Mouse (Mus musculus) hindbrain, postnatal 0 days (tissue): Measurements from ENCODE around the gene Limch1. TPM values are rescaled to one million over a fixed set of nuclear protein-coding genes. Genes with fewer than 3 reads are reported as not detected.

Source experiments
- ATAC-seq: fragments of 200-750 bp; cut with Nextera tagmentation; 2 replicates; pipeline ENCODE4 v1.8.0; 2017; ENCODE audit warnings: mild to moderate bottlenecking, moderate TSS enrichment, moderate library complexity
- DNase-seq: peaks from one replicate; pipeline ENCODE4 v3.0.0-alpha.2; 2015; ENCODE audit warnings: low spot score
- H3K27ac ChIP-seq: fragments of 300-500 bp; sonication (generic); 2 replicates; pipeline ENCODE4 v1.5.1; 2014; ENCODE audit warnings: mild to moderate bottlenecking
- H3K27me3 ChIP-seq: fragments of 300-500 bp; sonication (generic); 2 replicates; pipeline ENCODE4 v1.6.1; 2014; ENCODE audit warnings: low read length, mixed read lengths; ENCODE audit not compliant: insufficient read depth
- H3K36me3 ChIP-seq: fragments of 300-500 bp; sonication (generic); 2 replicates; pipeline ENCODE4 v1.6.1; 2014; ENCODE audit warnings: low read length, mixed read lengths; ENCODE audit not compliant: insufficient read depth
- H3K4me1 ChIP-seq: fragments of 300-500 bp; sonication (generic); 2 replicates; pipeline ENCODE4 v1.6.1; 2014; ENCODE audit warnings: antibody characterized with exemption, low read length, mixed read lengths; ENCODE audit not compliant: insufficient read depth
- H3K4me2 ChIP-seq: fragments of 300-500 bp; sonication (generic); 2 replicates; pipeline ENCODE4 v1.6.1; 2014; ENCODE audit warnings: low read depth, mild to moderate bottlenecking, low read length, moderate library complexity, mixed read lengths
- H3K4me3 ChIP-seq: fragments of 300-500 bp; sonication (generic); 2 replicates; pipeline ENCODE4 v1.5.1; 2014; ENCODE audit warnings: low read length
- H3K9ac ChIP-seq: fragments of 300-500 bp; sonication (generic); replicated peaks from 2 replicates; pipeline ENCODE4 v1.6.1; 2014; ENCODE audit warnings: mild to moderate bottlenecking, low read length, moderate library complexity, mixed read lengths
- H3K9me3 ChIP-seq: fragments of 300-500 bp; sonication (generic); 2 replicates; pipeline ENCODE4 v1.6.1; 2016; ENCODE audit warnings: low read length, mixed read lengths
- CTCF ChIP-seq: IDR thresholded peaks from 2 replicates; pipeline ENCODE4 v1.5.1; 2016; ENCODE audit warnings: antibody characterized with exemption, control low read depth, low read depth
- WGBS: fragments of 180-500 bp; shearing (Covaris S2); extraction: QIAGEN DNeasy Blood & Tissue Kit; methylation state at CpG from one replicate; pipeline ENCODE4 v1.1.7; 2014; 5-methylcytosine and 5-hydroxymethylcytosine counted together
- polyA plus RNA-seq: library from polyadenylated mRNA; unstranded; fragments of >200 nt; fragmentation: Nextera tagmentation; extraction: Ambion mirVana; gene quantifications from 2 replicates; pipeline ENCODE4 v1.2.1, GENCODE M21; 2015
- total RNA-seq: library from RNA; depleted of rRNA; stranded (reverse); fragments of >200 nt; gene quantifications from 2 replicates; pipeline ENCODE4 v1.2.3, GENCODE M21; 2014

The Limch1 gene
- total and polyA plus RNA-seq, 2 experiments from 2014 or later: 50.4 to 72.4 TPM

GRCm38 (mm10) chr5:66822500-66823205, 77.0 kb downstream of the Limch1 start:
- Histone ChIP-seq H3K9me3 (no peaks in the 10 kb centered on the region), H3K4me1 (peaks cover 6% of the 10 kb centered on the region; the same call in 1 of the 2 replicates), H3K9ac (no peak overlapping the region), H3K36me3 (no peaks in the 10 kb centered on the region), H3K27me3 (no peaks in the 10 kb centered on the region), H3K4me3 (no peak overlapping the region), H3K4me2 (no peak overlapping the region), H3K27ac (no peak overlapping the region)
- 56% methylated on average over 6 of the region's 6 CpGs for WGBS
- ATAC-seq (no peak), DNase-seq (peak; percentile 23)
- TF ChIP-seq CTCF: no peak

- Histone ChIP-seq H3K9me3 (no peaks in the 10 kb centered on the region), H3K9ac (no peak overlapping the region), H3K4me3 (no peak overlapping the region), H3K36me3 (no peaks in the 10 kb centered on the region), H3K27me3 (no peaks in the 10 kb centered on the region), H3K27ac (no peak overlapping the region), H3K4me2 (no peak overlapping the region), H3K4me1 (peaks cover 6% of the 10 kb centered on the region; the same call in 1 of the 2 replicates)
- DNase-seq (no peak), ATAC-seq (no peak)
- TF ChIP-seq CTCF: no peak
- WGBS: 89% methylated on average over 4 of the region's 4 CpGs
Measured at GRCm38 (mm10) chr5:66825586-66825985, 80.0 kb downstream of the Limch1 start.

- ATAC-seq (0 out of 2 replicates have a peak, but pooled peaks have one; percentile 10), DNase-seq (no peak)
- WGBS: 63% methylated on average over 8 of the region's 8 CpGs
- H3K4me2 ChIP-seq: no peak overlapping the region
- no peak overlapping the region for H3K9ac ChIP-seq
- no peaks in the 10 kb centered on the region for H3K36me3 ChIP-seq
- peaks cover 6% of the 10 kb centered on the region; the same call in 1 of the 2 replicates for H3K4me1 ChIP-seq
- H3K27ac ChIP-seq: no peak overlapping the region
- TF ChIP-seq CTCF: no peak
- H3K4me3 ChIP-seq: no peak overlapping the region
- H3K27me3 ChIP-seq: no peaks in the 10 kb centered on the region
- H3K9me3 ChIP-seq: no peaks in the 10 kb centered on the region
Measured at GRCm38 (mm10) chr5:66826844-66827243, 81.2 kb downstream of the Limch1 start.

GRCm38 (mm10) chr5:66829505-66829904, 83.9 kb downstream of the Limch1 start:
- Histone ChIP-seq H3K9me3 (no peaks in the 10 kb centered on the region), H3K27me3 (no peaks in the 10 kb centered on the region), H3K4me1 (peaks cover 6% of the 10 kb centered on the region; the same call in 1 of the 2 replicates), H3K4me3 (no peak overlapping the region), H3K4me2 (no peak overlapping the region), H3K9ac (no peak overlapping the region), H3K36me3 (no peaks in the 10 kb centered on the region), H3K27ac (no peak overlapping the region)
- no peak for ATAC-seq
- no peak for DNase-seq
- 82% methylated on average over 5 of the region's 5 CpGs for WGBS
- TF ChIP-seq CTCF: no peak

- H3K27me3 ChIP-seq: no peaks in the 10 kb centered on the region
- no peak for ATAC-seq
- TF ChIP-seq CTCF: no peak
- H3K9ac ChIP-seq: no peak overlapping the region
- WGBS: 89% methylated on average over 10 of the region's 10 CpGs
- no peak overlapping the region for H3K27ac ChIP-seq
- H3K4me1 ChIP-seq: peaks cover 6% of the 10 kb centered on the region; the same call in 1 of the 2 replicates
- no peak overlapping the region for H3K4me3 ChIP-seq
- no peaks in the 10 kb centered on the region for H3K36me3 ChIP-seq
- H3K4me2 ChIP-seq: no peak overlapping the region
- H3K9me3 ChIP-seq: no peaks in the 10 kb centered on the region
- DNase-seq: no peak
Measured at GRCm38 (mm10) chr5:66830206-66830605, 84.6 kb downstream of the Limch1 start.

- no peak overlapping the region for H3K27ac ChIP-seq
- no peak overlapping the region for H3K4me2 ChIP-seq
- no peaks in the 10 kb centered on the region for H3K27me3 ChIP-seq
- H3K4me3 ChIP-seq: no peak overlapping the region
- H3K9ac ChIP-seq: no peak overlapping the region
- no peaks in the 10 kb centered on the region for H3K4me1 ChIP-seq
- TF ChIP-seq CTCF: no peak
- H3K9me3 ChIP-seq: no peaks in the 10 kb centered on the region
- WGBS: 75% methylated on average over 6 of the region's 6 CpGs
- ATAC-seq (no peak), DNase-seq (no peak)
- H3K36me3 ChIP-seq: no peaks in the 10 kb centered on the region
Measured at GRCm38 (mm10) chr5:66834756-66835155, 89.1 kb downstream of the Limch1 start.

GRCm38 (mm10) chr5:66836892-66837291, 91.3 kb downstream of the Limch1 start:
- DNase-seq (no peak), ATAC-seq (no peak)
- no peak for TF ChIP-seq CTCF
- H3K9ac ChIP-seq: no peak overlapping the region
- H3K36me3 ChIP-seq: no peaks in the 10 kb centered on the region
- no peaks in the 10 kb centered on the region for H3K9me3 ChIP-seq
- no peaks in the 10 kb centered on the region for H3K4me1 ChIP-seq
- no peak overlapping the region for H3K4me2 ChIP-seq
- no peak overlapping the region for H3K4me3 ChIP-seq
- H3K27me3 ChIP-seq: no peaks in the 10 kb centered on the region
- WGBS: 89% methylated on average over 4 of the region's 4 CpGs
- H3K27ac ChIP-seq: no peak overlapping the region
